Mouse (Mus musculus) cerebellum, postnatal 25 days (tissue): ENCODE measurements around the gene 1300017J02Rik.

Experiments
- DNase-seq, 2 experiments: peaks; one replicate each; pipeline ENCODE4 v3.0.0; 2021; ENCODE audit warnings: mixed read lengths in 2 of 2

The 1300017J02Rik gene

DNA sequence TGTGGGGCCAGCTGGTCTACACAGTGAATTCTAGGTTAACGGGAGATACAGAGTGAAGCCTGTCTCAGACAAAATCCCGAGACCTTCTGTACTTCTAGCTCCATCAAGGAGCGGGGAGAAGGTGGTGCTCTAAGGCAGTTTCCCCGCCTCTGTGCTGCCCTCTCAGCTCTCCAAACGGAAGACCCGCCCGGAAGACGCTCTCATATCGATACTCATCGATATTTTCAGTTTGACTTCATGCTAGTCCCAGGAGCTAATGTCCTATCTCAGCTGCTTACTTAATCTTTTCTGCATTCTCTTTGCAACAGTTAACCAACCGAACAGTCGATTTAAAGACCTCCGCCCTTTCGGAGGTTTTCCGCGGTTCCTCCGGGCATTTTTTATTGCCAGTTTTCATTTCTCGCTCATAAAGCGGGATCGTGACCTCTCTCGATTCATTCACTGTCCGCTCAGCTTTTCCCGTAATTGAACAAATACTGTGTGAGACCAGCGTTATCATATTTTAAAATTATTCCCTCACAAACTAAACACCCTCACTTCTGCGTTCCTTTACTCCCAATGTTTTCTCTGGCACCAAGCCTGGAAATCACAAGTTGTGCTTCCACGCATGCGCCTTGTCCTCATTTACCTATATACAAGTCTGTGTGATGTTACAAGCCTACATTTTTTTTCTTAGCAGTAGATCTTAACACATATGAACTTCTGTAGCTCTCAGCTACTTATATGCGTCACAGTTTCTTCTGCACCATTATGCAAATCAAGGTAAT, 92.0 kb downstream of the 1300017J02Rik start:
- DNase-seq = no peak

GRCm38 (mm10) chr9:103208802-103209423, 96.0 kb downstream of the 1300017J02Rik start:
- no peak for DNase-seq

GRCm38 (mm10) chr9:103207846-103208245, 97.0 kb downstream of the 1300017J02Rik start:
- DNase-seq = peak; percentile 68 to 78

DNA sequence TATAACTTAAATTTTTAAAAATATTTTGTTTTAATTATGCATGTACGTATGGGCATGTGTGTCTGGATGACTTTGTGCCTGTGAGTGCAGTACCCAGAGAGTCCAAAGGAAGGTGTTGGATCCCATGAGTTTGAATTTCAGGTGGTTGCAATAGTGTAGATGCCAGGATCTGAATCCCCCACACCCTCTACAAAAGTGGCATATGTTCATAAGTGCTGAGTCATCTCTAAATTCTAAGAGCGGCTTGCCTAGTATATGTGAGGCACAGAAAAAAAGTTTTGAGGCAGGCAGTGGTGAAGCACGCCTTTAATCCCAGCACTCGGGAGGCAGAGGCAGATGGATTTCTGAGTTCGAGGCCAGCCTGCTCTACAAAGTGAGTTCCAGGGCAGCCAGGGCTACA, 99.1 kb downstream of the 1300017J02Rik start:
- no peak for DNase-seq

DNA sequence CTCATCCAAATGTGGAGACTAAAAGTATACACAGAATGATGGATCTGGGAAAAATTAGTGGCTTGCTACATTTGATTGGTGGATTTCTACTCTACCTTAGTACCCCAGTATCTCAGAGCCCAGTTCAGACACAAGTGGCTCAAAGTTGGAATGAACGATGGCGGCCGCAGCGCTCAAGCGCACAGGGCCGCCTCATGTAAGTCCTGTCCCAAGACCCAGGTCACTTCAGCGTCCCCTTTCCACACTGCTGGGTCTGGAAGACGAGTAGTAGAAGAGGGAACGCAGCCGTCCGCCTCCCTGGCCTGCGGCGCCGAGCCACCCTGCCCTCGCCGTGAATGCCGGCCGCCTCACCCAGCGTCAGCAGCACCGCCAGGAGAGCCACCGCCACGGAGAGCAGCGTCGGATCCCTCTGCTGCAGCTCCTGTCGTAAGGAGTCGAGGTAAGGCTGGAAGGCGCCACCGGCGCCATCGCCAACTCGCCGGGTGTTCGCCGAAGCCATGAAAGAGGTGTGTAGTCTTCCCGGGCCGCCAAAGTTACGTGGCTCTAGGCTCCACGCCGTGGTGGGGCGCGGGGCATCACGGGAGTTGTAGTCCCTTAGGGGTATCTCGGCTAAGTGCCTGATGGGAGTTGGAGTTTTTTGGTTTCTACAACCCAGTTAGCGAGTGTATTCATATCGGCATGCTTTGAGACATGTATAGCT, 103.2 kb downstream of the 1300017J02Rik start, which contains the start of gene Srprb:
Gene Srprb (minus strand): TSS at position 577 of the 700 bp plus-strand sequence.
- DNase-seq = peak; percentile 94 to 96
